Mouse (Mus musculus): ENCODE results near the gene Trmt13. TPM values are rescaled to one million over a fixed set of nuclear protein-coding genes. Genes with fewer than 3 reads are reported as not detected.
A peak's percentile ranks its signal among the peaks of the same experiment; 100 is the strongest.
"Not testable (repeated sequence)": the region's sequence is repeated elsewhere in the genome, so short reads cannot be mapped to it uniquely, and the experiment has no call there.

Trmt13 gene
- total RNA-seq (2021): 1 to 10 TPM; 3.9 to 5.3 TPM
- long read RNA-seq, experiment 1, partial matches to known transcripts: 3 of 22 reads
- long read RNA-seq, experiment 1, other reads (novel, unspliced or antisense): 19 of 22 reads
- long read RNA-seq, experiment 2, partial matches to known transcripts: 0 of 16 reads
- long read RNA-seq, experiment 2, other reads (novel, unspliced or antisense): 15 of 16 reads

DNA sequence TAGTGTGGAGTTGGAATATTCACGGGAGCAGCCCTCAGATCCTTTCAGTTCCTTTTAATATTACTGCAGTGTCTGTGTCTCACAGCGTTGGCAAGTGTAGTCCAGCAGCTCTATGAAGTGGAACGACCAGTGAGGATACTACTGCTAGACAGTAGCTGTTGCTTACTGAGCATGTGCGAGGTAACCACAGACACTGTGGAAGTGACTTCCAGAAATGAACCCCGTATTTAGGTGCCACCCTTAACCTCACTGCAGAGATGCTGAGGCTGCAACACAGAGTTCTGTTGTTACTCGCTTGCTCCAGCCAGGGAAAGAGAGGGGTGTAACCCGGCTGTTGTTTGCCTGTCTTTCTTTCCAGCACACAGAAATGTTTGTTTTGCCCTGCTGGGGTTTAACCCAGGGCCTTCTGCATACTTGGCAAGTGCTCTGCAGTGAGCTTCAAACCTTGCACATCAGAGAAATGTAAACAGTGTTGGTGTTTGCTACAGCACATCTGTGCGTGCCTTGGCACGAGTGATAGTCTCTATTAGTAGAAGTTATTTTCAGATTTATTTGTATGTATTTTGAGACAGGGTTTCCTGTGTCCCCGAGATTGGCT is at the start of gene Trmt13:
TSS of gene Trmt13 (minus strand) at position 293 of the 598 bp plus-strand sequence.
- intact Hi-C loops (cut with DNase I): no loop called here
- no peak for DNase-seq

DNA sequence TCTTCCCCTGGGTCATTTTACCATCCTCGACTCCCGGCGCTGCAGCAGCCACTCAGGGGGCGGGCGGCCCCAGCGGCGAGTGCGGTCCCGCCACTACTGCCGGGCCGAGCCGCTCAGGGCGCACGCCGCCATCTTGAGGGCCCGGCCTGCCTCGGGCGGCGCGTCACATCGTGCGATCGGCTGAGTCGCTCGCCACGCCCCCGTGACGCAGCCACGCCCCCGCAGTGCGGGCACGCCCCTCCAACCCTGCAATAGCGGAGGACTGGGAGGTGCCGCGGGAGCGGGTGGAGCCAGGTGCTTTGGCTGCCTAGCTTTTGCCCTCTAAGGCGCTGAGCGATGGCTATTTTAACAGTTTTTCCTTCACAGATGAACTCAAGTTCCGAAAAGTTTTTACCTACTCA is 48.1 kb upstream of the Trmt13 start, which contains the start of gene Mfsd14a:
TSS of gene Mfsd14a (minus strand) at position 215 of the 401 bp plus-strand sequence.
- DNase-seq: peak; percentile 99
- intact Hi-C loops (cut with DNase I): loop anchor here (10.0 kb wide), 2 partner anchors 172 to 328 kb away; no protein-coding TSS in a partner anchor

DNA sequence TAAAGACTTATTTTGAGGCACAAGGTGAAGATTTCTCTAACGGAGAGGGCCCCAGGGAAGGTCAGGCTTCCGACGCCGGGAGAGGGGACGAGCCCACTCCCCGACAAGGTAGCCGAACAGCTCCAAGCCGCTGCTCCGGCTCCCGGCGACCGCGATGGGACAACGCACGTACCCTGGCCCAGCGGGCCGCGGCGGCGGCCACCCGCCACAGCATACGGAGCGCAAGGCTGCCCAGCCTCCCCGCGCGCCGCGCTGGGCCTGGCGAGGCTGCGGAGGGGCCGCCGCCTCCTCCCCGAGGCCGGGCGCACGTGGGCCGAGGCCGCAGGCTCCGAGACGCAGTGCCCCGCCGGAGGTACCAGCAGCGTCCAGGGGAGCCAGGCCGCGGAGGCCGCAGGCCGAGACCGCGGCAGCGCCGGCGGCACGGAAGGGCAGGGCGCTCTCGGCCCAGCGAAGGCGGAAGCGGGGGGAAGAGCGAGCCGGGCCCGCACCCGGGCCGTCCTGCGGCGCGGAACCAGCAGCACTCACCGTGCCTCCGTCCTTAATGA is 47.6 kb upstream of the Trmt13 start:
- DNase-seq: peak in 1 of 2 experiments; percentile 4
- intact Hi-C loops (cut with DNase I): loop anchor here (10.0 kb wide), 2 partner anchors 173 to 327 kb away; no protein-coding TSS in a partner anchor

DNA sequence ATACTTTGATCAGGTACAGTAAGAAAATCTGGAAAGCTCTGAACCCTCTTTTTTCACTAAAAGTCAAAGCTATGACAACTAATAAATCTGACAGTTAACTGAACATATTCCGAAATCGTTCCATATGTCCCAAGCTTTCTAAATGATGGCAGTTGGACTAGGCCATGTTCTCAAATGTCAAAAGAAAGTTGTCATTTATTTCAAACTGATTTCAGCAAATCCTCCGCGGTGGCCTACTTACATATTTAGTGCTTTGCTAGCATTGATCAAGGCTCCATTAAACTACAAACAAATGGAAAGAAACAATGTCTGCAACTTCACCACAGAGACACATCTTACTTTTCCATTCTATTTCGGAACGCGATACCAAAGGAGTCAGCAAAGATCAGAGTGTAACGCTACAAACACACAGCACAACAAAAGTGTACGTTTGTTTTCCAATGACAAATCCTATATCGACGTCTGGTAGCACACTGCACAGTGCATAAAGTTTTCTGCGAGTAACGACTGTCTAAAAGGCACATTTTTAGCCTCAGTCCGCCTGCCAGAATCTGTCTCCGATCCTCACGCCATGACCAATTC is 47.0 kb upstream of the Trmt13 start:
- no peak for DNase-seq
- intact Hi-C loops (cut with DNase I): loop anchor here (10.0 kb wide), 2 partner anchors 173 to 327 kb away; no protein-coding TSS in a partner anchor

DNA sequence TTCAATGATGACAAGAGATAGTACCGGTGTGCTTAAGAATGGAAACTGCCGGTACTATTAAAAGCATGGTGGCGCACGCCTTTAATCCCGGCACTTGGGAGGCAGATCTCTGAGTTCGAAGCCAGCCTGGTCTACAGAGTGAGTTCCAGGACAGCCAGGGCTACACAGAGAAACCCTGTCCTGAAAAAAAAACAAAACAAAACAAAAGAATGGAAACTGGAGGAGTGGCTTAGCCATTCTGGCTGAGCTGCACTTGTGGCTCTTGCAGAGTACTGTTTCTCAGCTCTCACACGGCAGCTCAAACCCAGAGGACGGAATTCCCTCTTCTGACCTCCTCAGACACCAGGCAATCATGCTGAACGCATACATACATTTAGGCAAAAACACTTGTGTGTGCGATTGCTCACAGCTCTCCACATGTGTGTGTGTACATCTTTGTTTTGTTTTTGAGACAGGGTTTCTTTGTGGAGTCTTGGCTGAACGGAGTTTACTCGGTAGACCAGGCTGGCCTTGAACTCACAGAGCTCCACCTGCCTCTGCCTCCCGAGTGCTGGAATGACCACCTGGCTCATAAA is 45.6 kb upstream of the Trmt13 start:
- intact Hi-C loops (cut with DNase I): loop anchor here (10.0 kb wide), 2 partner anchors 175 to 325 kb away; no protein-coding TSS in a partner anchor
- DNase-seq: no peak

DNA sequence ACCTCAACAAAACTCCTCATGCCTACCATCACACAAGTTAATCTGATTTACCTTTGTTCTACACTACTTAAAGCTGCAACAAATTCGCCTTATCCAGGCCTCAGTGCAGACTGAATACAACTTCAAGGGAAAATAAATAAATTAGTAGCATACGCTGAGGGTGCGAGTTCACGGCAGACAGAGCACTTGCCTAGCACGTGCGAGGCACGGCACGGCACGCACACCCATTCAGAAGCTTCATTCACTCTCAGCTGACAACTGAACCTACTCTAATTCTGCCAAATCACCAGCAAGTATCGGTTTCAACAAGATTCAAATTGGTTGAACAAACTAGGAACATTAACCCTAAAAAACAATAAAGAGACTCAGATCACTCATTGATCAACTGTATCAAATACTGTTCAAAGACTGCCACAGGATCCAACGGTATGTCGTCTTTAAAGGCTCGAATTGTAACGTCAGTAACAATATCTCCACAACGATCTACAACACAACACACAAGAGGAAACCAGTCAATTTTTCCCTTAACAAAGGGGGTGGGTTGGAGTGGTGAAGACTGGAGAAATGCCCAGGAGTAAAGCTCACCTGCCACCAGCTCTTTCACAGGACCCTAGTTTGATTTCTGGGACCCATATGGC is 44.7 kb upstream of the Trmt13 start:
- DNase-seq: no peak
- intact Hi-C loops (cut with DNase I): no loop called here

DNA sequence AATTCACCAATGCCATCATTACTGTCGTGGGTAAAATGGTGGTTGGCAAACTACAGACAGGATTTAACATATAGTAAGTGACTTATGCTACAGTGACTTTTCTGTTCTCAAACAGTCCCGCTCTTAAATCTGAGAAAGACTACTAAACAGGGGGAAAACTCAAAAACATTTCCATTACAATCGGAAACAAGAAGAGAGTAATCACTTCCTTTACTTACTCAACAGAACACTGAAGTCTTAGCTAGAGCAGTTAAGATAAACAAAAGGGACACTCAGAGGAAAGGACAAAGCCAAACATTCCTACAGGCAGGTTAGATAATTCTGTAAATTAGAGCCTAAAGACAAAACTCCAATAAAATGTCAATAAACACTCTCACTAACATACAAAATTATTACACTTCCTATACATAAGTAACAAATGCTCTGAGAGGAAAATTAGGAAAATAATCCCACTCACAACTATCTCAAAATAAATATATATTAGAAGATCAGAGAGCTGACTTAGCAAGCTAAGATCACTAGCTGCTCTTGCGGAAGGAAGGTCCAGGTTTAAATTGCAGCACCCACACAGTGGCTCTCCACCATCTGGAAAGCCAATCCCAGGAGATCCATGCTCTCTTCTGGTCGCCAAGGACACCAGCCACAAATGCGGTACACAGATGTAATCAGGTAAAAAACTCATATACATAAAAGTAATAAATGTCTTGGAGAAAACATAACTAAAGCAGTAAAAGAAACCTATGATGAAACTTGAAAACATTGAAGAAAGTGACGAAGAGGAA is 42.0 kb upstream of the Trmt13 start:
- DNase-seq: no peak
- intact Hi-C loops (cut with DNase I): no loop called here

DNA sequence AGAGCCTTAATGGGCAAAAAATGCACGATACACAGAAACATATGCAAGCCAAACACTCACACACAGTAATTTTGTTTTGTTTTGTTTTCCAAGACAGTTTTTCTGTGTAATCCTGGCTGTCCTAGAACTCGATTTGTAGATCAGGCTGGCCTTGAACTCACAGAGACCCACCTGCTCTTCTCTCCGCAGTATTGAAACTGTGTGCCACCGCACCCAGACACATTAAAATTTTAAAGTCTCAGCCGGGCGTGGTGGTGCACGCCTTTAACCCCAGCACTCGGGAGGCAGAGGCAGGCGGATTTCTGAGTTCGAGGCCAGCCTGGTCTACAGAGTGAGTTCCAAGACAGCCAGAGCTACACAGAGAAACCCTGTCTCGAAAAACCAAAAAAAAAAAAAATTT is 39.7 kb upstream of the Trmt13 start:
- DNase-seq: not testable (repeated sequence)

DNA sequence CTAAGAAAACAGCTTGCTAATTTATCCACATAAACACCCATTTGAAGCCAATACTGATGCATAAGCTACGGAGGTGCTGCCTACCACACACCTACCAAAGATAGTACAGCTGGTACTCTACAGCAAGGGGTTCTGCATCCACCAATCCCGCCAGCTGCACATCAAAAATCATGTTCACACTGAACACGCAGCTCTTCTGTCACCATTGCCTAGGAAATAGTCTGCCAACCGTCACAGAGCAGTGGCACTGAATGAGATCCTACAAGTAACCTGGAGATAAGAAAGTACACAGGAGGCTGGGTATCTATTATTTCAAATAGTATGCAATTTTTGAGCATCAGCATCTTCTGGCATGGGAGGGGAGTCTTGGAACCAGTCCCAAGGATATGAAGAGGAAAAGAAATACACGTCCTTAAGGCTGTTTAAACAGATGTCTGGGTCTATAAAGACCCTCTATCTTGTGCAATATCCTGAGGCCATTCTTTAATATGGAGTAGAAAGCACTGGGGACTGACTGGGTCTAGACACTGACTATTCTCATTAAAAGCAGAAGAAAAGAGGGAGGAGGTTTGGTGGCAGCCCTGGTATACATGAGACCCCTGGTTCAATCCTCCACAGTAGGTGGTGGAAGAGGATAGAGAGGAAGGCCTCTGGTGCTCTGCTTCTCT is 39.0 kb upstream of the Trmt13 start:
- DNase-seq: no peak
- intact Hi-C loops (cut with DNase I): no loop called here

More for the DNA sequence above, 39.7 kb upstream of the Trmt13 start:
- intact Hi-C loops (cut with DNase I): not testable (repeated sequence)

DNA sequence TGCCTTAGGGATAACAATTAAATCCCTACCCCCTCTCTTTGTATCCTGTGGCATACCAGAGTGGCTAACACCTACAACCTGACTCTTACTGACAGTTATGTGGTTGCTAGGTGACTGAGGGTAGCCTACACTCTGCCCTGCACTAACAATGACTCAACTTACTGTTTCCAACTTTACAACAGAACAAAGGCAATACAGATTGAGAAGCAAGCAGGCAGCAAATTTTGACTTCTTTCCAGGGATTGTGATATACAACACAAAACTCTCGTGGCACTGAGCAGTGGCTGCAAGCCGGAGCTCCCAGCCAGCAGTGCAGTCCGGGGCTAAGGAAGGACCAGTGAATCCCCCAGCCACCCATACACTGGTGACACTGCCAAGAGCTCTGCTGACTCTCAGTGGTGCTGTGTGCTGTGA is 37.7 kb upstream of the Trmt13 start:
- intact Hi-C loops (cut with DNase I): no loop called here
- no peak for DNase-seq

DNA sequence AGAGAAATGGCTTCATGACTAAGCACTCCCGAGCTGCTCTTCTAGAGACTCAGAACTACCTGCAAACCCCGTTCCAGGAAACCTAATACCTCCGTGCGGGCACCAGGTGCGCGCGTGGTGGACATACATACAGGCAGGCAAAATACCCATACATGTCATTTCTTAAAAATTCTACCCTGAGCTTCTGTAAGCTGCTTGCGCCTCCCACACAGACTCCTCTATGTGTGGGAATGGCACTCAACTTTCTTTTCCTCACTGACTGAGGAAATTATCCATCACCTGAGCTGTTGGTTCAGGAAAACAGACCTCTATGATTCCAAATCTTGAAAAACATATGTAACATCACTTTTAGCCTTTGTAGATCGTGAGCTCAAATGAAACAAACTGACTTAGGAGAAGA is 36.3 kb upstream of the Trmt13 start:
- intact Hi-C loops (cut with DNase I): no loop called here
- DNase-seq: no peak

DNA sequence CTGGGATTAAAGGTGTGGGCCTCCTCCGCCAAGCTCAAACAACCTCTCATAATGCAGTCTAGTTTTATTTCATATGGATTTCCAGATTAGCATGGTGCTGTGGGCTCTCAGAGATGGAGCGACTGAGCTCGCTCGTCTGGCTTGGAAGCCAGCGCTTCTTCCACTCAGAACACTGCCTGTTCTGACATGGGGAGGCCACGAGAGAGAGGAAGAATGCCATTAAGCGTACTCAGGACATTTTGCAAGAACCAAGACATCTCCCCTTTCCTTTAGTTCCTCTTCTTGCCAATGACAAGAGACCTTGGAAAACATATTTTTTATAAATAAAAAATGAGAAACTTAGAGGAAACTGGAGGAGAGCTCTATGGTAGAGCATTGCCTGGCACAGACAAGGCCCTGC is 34.4 kb upstream of the Trmt13 start:
- DNase-seq: no peak
- intact Hi-C loops (cut with DNase I): no loop called here

DNA sequence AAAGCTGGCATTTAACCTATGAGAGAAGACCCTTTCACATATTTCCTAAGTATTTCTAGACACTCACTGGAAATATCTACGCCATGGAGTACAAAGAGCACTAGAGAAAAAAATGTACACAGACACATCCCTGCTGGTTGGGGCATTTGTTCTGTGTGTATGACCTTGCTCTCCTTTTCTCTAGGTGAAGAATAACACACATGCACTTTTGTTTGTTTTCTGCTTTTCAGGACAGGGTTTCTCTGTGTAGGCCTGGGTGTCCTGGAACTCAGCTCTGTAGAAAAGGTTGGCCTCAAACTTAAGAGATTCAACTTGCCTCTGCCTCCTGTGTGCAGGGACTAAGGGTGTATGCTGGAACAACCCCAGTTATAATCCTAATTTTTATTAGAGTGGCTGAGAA is 32.0 kb upstream of the Trmt13 start:
- DNase-seq: no peak
- intact Hi-C loops (cut with DNase I): no loop called here

DNA sequence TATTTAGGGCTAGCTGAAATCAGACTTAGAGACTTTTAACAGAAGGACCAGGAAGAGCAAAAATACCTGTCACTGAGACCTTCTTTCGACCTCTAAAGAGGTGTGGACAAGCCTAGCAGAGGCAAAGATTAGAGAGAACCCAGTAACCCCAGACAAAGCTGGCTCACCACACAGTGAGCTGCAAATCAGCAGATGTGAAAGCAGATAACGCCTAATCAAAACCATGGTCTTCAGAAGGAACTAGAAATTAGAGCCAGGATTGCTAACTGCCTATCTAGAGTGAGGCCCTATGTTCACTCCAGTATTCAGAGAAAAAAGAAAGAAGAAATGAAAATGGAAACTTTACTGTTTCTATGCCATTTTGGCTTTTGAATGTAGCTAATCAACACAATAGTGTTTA is 28.0 kb upstream of the Trmt13 start:
- intact Hi-C loops (cut with DNase I): no loop called here

DNA sequence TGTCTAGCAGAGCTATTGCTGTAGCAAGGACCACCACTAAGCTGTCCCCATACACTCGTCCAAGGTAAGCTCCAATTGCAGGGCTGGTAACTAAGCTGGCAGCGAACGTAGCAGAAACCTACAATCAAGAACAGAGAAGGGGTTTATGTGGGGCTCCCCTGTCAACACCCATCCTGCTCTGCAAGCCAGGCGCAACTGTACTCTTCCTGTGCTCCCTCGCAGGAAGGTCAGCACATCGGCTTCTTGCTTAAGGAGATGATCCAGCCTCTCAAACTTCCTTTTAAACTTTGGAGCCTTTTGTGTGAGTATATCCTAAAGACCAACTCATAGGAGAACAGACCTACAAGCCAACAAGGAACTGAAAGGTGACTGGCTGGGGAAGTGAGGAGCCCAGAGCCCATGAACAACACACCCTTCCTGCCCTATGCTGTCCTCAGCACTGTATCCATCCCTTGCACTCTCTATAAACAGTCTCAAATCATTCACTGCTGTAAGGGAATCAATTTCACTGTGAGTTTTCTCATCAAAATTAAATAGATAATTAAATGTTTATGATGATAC is 27.5 kb upstream of the Trmt13 start:
- DNase-seq: no peak
- intact Hi-C loops (cut with DNase I): no loop called here

More for the DNA sequence above, 28.0 kb upstream of the Trmt13 start:
- DNase-seq: no peak

DNA sequence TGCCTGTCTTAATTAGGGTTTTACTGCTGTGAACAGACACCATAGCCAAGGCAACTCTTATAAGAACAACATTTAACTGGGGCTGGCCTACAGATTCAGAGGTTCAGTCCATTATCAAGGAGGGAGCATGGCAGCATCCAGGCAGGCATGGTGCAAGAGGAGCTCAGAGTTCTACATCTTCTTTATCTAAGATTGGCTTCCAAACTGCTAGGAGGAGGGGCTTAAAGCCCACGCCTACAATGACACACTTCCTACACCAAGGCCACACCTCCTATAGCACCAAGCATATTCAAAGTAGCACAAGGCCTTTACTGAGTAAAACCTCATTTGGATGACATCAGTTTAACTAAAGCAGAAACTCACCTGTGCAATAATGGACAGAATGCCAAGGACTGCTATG is 25.6 kb upstream of the Trmt13 start:
- intact Hi-C loops (cut with DNase I): no loop called here

DNA sequence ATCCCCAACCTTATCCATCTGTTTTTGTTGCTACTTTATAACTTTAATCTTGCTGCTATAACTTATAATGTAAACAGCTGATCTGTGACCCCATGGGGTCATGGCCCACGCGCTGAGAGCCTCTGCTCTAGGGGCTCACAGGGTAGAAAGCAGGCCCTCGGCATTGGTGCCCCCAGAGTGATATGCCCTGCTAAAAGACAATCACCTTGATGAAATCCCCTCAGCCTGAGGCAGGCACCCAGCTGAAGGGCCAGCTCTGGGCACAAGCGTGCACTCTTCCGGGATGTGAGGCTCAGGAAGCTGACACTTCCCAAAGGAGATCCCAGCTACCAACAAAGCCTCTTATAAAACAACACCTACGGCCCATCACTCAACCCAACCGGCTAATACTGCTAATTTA is 24.2 kb upstream of the Trmt13 start:
- intact Hi-C loops (cut with DNase I): no loop called here
- DNase-seq: no peak

More for the DNA sequence above, 25.6 kb upstream of the Trmt13 start:
- no peak for DNase-seq

DNA sequence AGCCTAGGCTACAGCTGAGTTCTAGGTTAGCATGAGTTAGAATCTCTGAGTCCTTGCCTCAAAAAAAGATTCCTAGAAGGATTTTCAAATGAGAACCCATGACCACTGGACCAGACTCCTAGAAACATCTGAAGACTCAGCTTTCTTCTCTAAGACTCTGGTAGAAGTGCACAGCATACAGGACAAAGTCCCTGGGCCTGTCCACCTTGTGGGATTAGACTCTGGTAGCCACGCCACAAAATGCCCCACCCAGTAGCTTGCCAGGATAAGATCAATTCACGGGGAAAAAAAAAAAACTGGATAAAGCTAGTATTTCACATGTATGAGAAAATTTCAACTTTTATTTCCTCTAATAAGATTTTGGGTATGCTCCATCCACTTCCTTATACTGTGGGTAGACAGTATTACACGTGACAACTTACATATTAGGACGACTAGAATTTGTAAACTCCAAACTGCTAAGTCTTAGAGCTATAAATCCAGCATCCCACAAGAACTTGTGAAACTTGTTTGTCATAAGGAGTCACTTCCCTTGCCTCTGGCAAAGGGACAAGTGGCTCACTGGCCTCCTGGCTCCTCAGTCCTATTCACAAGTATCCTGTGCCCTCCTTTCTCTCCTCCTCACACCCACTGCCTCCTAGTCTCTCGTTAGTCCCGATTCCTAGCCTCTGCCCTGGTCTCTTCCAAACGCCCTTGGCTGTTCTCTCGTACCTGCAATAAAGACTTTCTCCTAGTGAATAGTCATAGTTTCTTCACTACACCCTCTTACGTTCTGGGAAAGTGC is 23.5 kb upstream of the Trmt13 start:
- no peak for DNase-seq
- intact Hi-C loops (cut with DNase I): no loop called here

All from gastrocnemius, postnatal 36 days (tissue).